Mouse (Mus musculus): Measurements from ENCODE around the gene Pramef6.
"Not testable (repeated sequence)": the region's sequence is repeated elsewhere in the genome, so short reads cannot be mapped to it uniquely, and the experiment has no call there.

Gene Pramef6

GRCm38 (mm10) chr4:143900280-143900679 lies at the start of gene Pramef6:
Gene Pramef6 (minus strand): TSS chr4:143900380.
- not testable (repeated sequence) for DNase-seq (ENCODE audit: low spot score in 2 of 2)

GRCm38 (mm10) chr4:143894406-143894805 lies 5.8 kb downstream of the Pramef6 start:
- not testable (repeated sequence) for DNase-seq (ENCODE audit: low spot score in 2 of 2)

GRCm38 (mm10) chr4:143882371-143882770 lies 17.8 kb downstream of the Pramef6 start:
- DNase-seq (ENCODE audit: low spot score in 2 of 2) = not testable (repeated sequence)

- not testable (repeated sequence) for DNase-seq (ENCODE audit: low spot score in 2 of 2)
Observed at GRCm38 (mm10) chr4:143846197-143846596, 54.0 kb downstream of the Pramef6 start, which contains the start of gene Gm13103. Gene Gm13103 (plus strand): TSS chr4:143846497.

Measured in right cerebral cortex, adult 2 months (tissue).